Comparison of ENCODE assay signal across 9 mouse cellular contexts in genomic region chr2:135957689-135958088, GRCm38 (mm10).
DNase-seq lines count a peak whose midpoint lies in the region; ATAC-seq lines count a peak whose summit lies in the region.
"Had no signal": no experiment of that assay in that cellular context is flagged by ENCODE, and none has a peak within 500 bp of the region (broad histone marks: within the 10 kb centered on the region; RNA-seq: fewer than 3 reads in every experiment).

No protein-coding gene starts in this region.

- peak; percentile 62 for DNase-seq in MN1 (ENCODE audit: low spot score)
- peak; percentile 86 for DNase-seq in brain, adult 2 months (ENCODE audit: low read depth, low spot score)
- DNase-seq in embryonic facial prominence, embryonic 14.5 days (ENCODE audit: low spot score), result peak; percentile 57
- DNase-seq in heart, postnatal 10 days, result peak; percentile 59 to 76
- peak; percentile 78 to 79 for DNase-seq in kidney, postnatal 4 days
- DNase-seq in lung, adult 18-20 months, result peak; percentile 31 to 40
- DNase-seq in thymus, postnatal 4 days, result peak; percentile 68

- WGBS in embryonic facial prominence, embryonic 14.5 days, result 28% methylated on average over 7 of the region's 7 CpGs
- 28% methylated on average over 7 of the region's 7 CpGs for WGBS in neural tube, embryonic 15.5 days

- H3K4me3 ChIP-seq in embryonic facial prominence, embryonic 14.5 days (ENCODE audit: low read depth, low read length), result no peak overlapping the region
- H3K4me3 ChIP-seq in neural tube, embryonic 15.5 days (replicated peaks), result no peak overlapping the region
- H3K4me3 ChIP-seq: liver, embryonic 15.5 days had no signal

- no peaks in the 10 kb centered on the region for H3K27me3 ChIP-seq in embryonic facial prominence, embryonic 14.5 days (replicated peaks; ENCODE audit: control insufficient read depth, insufficient read depth, low read length)
- H3K27me3 ChIP-seq in neural tube, embryonic 15.5 days (replicated peaks), result no peaks in the 10 kb centered on the region
- H3K27me3 ChIP-seq: liver, embryonic 15.5 days had no signal

- H3K9me3 ChIP-seq in embryonic facial prominence, embryonic 14.5 days (ENCODE audit: control insufficient read depth, low read length), result no peaks in the 10 kb centered on the region
- H3K9me3 ChIP-seq in neural tube, embryonic 15.5 days (replicated peaks), result no peaks in the 10 kb centered on the region
- H3K9me3 ChIP-seq: liver, embryonic 15.5 days had no signal

- H3K4me2 ChIP-seq in embryonic facial prominence, embryonic 14.5 days (ENCODE audit: low read depth, low read length), result peak overlapping the region; percentile 31; the same call in 1 of the 2 replicates
- 0 out of 2 replicates have a peak overlapping the region, but pooled peaks have one; percentile 27 for H3K4me2 ChIP-seq in neural tube, embryonic 15.5 days
- H3K4me2 ChIP-seq: liver, embryonic 15.5 days had no signal

- H3K36me3 ChIP-seq in embryonic facial prominence, embryonic 14.5 days (ENCODE audit: control insufficient read depth, insufficient read depth, low read length), result no peaks in the 10 kb centered on the region
- peaks cover 15% of the 10 kb centered on the region; the same call in 1 of the 2 replicates for H3K36me3 ChIP-seq in neural tube, embryonic 15.5 days
- H3K36me3 ChIP-seq: liver, embryonic 15.5 days had no signal

- intact Hi-C loops in heart, postnatal 10 days (cut with DNase I), result loop anchor here (1.0 to 2.0 kb wide), 3 partner anchors 519 to 595 kb away; no protein-coding TSS in a partner anchor

- no peak overlapping the region for H3K9ac ChIP-seq in embryonic facial prominence, embryonic 14.5 days (ENCODE audit: low read depth, low read length)
- H3K9ac ChIP-seq in neural tube, embryonic 15.5 days (replicated peaks), result no peak overlapping the region
- H3K9ac ChIP-seq: liver, embryonic 15.5 days had no signal

- H3K27ac ChIP-seq in embryonic facial prominence, embryonic 14.5 days (replicated peaks; ENCODE audit: low read depth, low read length), result no peak overlapping the region
- no peak overlapping the region for H3K27ac ChIP-seq in neural tube, embryonic 15.5 days (replicated peaks)
- H3K27ac ChIP-seq: liver, embryonic 15.5 days had no signal

- peak; percentile 70 for ATAC-seq in embryonic facial prominence, embryonic 14.5 days (ENCODE audit: low read depth)
- peak; percentile 69 for ATAC-seq in neural tube, embryonic 15.5 days (ENCODE audit: low FRiP score)

- no peaks in the 10 kb centered on the region for H3K4me1 ChIP-seq in embryonic facial prominence, embryonic 14.5 days (ENCODE audit: control insufficient read depth, insufficient read depth, low read length)
- peaks cover 5% of the 10 kb centered on the region for H3K4me1 ChIP-seq in neural tube, embryonic 15.5 days
- H3K4me1 ChIP-seq: liver, embryonic 15.5 days had no signal

Comparison
In these comparisons a context has a peak if more than half of its experiments do, and no peak if none do; other contexts are left out.
1. DNase-seq: peak in every context shown above with its lines; median percentile 86 in brain, adult 2 months; 78 in kidney, postnatal 4 days; 68 in thymus, postnatal 4 days; 68 in heart, postnatal 10 days; 62 in MN1; 57 in embryonic facial prominence, embryonic 14.5 days; 36 in lung, adult 18-20 months.